Mouse (Mus musculus) c-Kit-positive CD71-positive TER-119-positive erythroid progenitor cells, embryonic 14.5 days (primary cell): ENCODE measurements around the gene Ddx4.

Experiments
- DNase-seq: peaks from one replicate; pipeline ENCODE4 v3.0.0-alpha.2; 2013; ENCODE audit warnings: low spot score

Gene Ddx4

GRCm38 (mm10) chr13:112652205-112652604 lies at the start of gene Ddx4:
TSS of gene Ddx4 (minus strand) at chr13:112652475.
- DNase-seq, result no peak

GRCm38 (mm10) chr13:112701256-112701655 lies 49.0 kb upstream of the Ddx4 start:
- no peak for DNase-seq

DNA sequence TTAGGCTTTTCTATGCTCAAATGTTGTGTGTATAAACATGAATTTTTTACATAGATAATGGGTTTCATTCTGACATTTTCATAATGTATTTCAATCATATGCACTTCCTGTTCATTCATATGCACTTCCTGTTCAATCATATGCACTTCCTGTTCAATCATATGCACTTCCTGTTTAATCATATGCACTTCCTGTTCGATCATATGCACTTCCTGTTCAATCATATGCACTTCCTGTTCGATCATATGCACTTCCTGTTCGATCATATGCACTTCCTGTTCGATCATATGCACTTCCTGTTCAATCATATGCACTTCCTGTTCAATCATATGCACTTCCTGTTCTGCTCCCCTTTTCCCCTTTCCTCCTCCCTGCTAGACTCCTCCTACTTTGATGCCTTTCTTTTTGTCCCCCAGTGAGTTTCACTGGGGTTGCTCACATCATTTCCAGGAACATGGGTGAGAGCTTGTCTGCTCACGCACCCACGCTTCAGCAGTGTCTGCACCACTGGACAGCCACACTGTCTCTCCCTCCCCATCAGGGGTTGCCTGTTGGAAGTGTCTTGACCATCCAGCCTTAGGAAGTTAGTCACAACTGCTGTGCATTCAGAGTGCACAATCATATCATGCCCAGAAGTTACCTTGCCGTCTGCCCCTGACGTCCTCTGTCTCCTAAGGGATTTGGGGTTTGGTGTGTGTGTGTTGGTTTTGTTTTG lies 43.4 kb upstream of the Ddx4 start:
- no peak for DNase-seq

- DNase-seq, result peak; percentile 70
Observed at GRCm38 (mm10) chr13:112692870-112693553, 40.7 kb upstream of the Ddx4 start.

DNA sequence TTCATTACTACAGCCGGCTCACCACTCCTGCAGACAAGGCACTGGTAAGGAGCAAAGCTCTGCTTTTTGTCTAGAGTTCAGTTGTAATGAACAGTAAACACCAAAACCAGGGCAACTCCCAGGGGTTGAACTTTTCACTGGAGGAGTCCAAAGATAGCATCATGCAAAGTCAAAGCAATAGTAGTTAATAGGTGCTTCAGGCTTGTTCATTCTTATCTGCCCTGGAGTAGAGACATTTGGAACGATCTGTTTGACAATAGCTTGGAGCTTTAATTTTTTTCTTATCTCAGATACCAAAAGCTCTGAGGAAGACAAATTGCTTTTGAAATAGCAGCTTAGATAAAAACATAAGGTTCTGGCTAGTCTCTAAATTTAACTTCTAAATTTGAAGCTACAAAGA lies 33.9 kb upstream of the Ddx4 start:
- no peak for DNase-seq

DNA sequence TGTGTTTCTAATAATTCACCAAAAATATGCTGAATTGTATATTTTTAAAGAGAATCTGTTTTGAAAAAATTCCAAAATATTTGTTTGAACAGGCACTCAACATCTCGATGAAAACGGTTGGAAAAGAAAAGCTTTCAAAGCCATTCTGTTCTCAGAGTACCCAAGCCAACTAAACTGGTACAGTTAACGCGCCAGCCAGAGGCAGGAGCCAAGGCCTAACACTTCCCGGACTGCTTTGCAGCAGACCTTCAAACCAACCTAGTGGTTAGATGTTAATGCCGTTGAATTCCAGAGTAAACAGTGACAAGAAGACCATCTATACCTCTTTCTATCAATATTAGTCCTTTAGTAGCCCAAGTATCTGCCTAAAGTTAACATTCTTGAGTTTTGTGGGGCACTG lies 31.7 kb upstream of the Ddx4 start:
- DNase-seq, result no peak

DNA sequence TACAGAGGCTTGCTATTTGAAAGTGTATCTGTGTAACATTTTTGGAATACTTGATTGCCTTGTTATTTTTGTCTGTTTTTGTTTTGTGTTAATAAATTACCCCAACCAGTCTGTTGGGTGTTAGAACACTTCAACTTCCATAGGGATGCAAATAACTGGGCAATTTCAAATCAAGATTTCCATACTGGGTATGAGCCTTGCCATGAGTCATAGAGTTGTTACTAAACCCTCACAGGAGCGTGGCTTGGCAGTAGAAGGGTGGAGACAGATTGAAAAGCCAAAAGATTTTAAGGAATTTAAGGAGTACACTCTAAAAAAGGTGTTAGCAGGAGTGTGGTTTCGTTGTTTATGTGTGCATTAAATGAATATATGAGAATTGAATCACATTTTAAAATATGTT lies 31.0 kb upstream of the Ddx4 start:
- DNase-seq, result no peak

DNA sequence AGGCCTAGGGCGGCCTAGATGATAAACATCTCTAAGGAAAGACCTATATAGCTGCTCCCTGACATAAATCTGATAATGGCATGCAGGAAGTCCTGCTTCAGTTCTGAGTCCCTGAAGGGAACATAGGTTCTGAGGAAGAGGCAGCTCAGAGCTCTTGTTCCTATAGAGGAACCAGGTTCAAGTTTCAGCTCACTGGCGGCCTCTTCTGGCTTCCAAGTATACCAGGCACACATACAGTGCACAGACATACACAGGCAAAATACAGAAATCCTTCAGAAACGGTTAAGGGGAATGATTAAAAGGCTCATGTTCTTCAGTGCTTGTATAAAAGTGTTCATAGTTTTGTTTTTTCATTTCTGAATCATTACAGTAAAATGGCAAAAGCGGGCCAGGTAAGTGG lies 25.9 kb upstream of the Ddx4 start:
- DNase-seq, result no peak

DNA sequence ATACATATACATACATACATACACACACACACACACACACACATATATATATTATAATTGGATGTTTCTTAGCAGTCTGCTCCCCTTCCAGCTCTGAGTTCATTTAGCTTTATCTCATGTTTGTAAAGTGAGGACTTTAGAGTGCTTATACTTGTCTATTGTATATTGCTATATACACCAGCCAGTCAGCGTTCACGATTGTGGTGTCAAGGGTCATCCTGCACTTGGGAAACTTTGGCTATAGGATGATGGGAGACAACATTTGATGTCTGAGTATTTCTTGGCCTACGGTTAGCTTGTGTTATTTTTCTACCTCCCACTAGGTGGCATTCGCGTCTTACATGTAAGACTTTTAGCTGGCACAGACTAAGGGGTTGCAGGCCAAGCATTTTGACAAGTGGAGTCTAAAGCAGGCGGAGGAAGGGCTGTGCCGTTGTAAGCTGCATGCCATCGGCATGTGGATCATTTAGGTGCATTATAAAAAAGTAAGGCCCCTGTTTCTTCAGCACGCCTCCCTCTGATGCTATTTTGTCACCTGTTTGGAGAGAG lies 21.7 kb upstream of the Ddx4 start:
- peak; percentile 78 for DNase-seq

- no peak for DNase-seq
Observed at GRCm38 (mm10) chr13:112672797-112673196, 20.5 kb upstream of the Ddx4 start.

DNA sequence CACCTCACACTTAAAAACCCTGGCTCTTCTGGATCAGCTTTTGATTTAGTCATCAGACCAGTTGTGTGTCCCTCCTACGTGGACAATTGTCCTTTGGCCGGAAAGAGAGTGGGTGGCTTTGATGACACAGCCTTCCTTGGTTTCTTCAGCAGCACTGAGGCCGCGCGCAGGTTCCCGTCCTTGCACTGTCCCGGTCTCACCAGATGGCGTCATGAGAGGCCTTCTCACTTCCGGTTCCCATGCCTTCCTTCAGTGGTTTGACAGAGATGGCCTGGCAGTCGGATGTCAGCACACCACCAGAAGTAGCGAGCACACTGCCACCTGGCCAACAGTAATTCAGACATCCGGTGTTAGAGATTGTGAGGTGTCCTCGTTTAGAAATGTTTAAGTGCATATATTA lies 19.4 kb upstream of the Ddx4 start:
- DNase-seq, result no peak

DNA sequence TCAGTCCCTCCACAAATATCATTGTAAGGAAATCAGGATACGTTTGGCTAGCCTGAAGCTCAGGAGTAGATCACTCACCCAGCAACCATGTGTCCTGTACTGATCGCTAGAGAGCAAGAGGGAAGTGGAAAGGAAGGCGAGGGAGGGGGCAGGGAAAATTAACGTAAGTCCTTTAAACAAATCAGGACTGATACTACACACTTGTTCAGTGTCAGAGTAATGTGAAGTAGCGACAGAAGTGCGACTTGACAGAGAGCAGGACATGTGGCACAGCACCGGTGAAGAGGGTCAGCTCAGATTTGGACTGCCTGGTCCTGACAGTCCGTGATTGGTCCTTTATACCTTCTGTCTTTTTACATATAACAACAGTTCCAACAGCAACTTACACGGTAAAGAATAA lies 14.9 kb upstream of the Ddx4 start:
- no peak for DNase-seq

DNA sequence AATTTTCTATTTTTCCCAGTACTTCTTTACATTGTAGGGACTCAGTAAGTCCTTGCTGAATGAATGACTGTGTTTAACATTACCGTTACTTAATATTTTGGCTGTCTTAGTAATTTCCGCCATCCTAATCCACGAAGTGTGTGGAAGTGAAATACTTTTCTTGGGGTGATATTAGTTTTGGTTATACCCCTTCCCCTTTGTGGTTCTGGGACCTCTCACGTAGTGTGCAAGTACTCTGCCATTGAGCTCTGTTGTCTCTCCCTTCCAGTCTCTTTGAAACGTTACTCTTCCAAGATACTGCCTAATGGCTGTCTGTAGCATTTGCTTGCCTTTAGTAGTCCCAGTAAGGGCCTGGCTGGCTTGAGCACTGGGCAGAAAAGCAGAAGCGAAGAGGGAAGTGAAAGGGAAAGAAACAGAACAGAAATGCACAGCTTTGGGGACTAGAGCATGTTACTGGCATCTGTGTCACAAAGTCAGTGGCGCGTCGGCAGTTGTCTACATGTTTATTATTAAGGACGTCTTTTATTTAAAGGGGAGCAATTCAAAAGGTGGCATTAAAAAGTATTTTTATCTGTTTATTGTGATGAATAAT lies 14.3 kb upstream of the Ddx4 start:
- DNase-seq, result no peak

- no peak for DNase-seq
Observed at GRCm38 (mm10) chr13:112661687-112662086, 9.4 kb upstream of the Ddx4 start.

GRCm38 (mm10) chr13:112660574-112661381 lies 8.5 kb upstream of the Ddx4 start, which contains the start of gene Slc38a9:
TSS of gene Slc38a9 (plus strand) at chr13:112660751.
- DNase-seq, result peak; percentile 91

- DNase-seq, result no peak
Observed at GRCm38 (mm10) chr13:112659986-112660573, 7.8 kb upstream of the Ddx4 start.

DNA sequence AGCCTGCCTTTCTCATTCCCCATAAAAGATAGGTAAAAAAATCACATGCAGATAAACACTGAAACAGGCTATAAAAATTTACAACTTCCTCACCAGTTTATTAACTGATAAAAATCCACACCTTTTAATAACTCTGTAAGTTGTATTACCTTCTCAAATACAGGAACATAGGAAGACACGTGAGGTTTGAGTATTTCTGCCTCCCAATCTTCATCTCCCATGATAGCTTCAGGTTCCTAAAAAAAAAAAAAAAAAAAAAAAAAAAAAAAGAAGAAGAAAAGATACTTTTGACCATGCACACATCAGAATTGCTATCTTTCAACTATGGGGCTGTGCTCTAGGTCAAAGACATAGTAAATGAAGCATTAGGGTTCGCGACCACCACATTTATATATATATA lies 1.1 kb downstream of the Ddx4 start:
- DNase-seq, result no peak

- peak; percentile 45 for DNase-seq
Observed at GRCm38 (mm10) chr13:112645529-112646186, 6.6 kb downstream of the Ddx4 start.

DNA sequence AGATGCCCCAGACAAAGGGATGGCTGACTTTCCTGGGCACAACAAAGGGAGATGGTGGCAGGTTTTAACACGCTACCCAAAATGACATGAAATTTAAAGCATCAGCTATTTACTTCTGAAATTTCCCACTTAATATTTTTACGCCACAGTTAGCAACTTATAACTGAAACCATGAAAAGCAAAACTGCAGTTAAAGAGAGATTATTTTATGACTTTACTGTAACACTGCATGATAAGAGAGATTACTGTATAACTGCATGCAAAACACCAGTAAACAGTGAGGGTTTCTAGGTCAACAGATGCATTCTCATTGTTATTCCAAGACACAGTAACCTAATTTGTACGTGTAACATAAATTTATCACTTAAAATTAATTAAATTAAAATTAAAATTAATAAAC lies 7.3 kb downstream of the Ddx4 start:
- no peak for DNase-seq

- no peak for DNase-seq
Observed at GRCm38 (mm10) chr13:112642897-112643296, 9.4 kb downstream of the Ddx4 start.

GRCm38 (mm10) chr13:112639111-112639510 lies 13.2 kb downstream of the Ddx4 start:
- DNase-seq, result no peak
